Mouse (Mus musculus) heart, adult 2 months (tissue): ENCODE measurements around the gene Cdh22. TPM values are rescaled to one million over a fixed set of nuclear protein-coding genes. Genes with fewer than 3 reads are reported as not detected.

Source experiments
- DNase-seq, 2 experiments: peaks; one replicate each; pipeline ENCODE4 v3.0.0; 2021
- H3K27ac ChIP-seq: fragments of 200-600 bp; 2 replicates; pipeline ENCODE4 v1.8.1; 2022
- H3K27me3 ChIP-seq: fragments of 200-500 bp; 2 replicates; pipeline ENCODE4 v1.6.1; 2012; ENCODE audit warnings: mild to moderate bottlenecking, low read length, inconsistent platforms, mixed read lengths; ENCODE audit not compliant: control insufficient read depth, insufficient read depth
- H3K36me3 ChIP-seq: fragments of 200-500 bp; 2 replicates; pipeline ENCODE4 v1.6.1; 2012; ENCODE audit warnings: low read length, inconsistent platforms; ENCODE audit not compliant: control insufficient read depth, insufficient read depth
- H3K4me1 ChIP-seq: fragments of 200-500 bp; 2 replicates; pipeline ENCODE4 v1.6.1; 2011; ENCODE audit warnings: low read length; ENCODE audit not compliant: control insufficient read depth, insufficient read depth
- H3K4me3 ChIP-seq: fragments of 200-600 bp; 2 replicates; pipeline ENCODE4 v1.8.1; 2022
- H3K79me2 ChIP-seq: fragments of 200-500 bp; replicated peaks from 2 replicates; pipeline ENCODE4 v1.6.1; 2012; ENCODE audit warnings: mild to moderate bottlenecking, inconsistent platforms, low read length, moderate library complexity, mixed read lengths; ENCODE audit not compliant: control insufficient read depth, insufficient read depth
- H3K9ac ChIP-seq: fragments of 200-500 bp; 2 replicates; pipeline ENCODE4 v1.6.1; 2012; ENCODE audit warnings: low read depth, mild to moderate bottlenecking, control low read depth, inconsistent platforms, low read length, mixed read lengths
- CTCF ChIP-seq: fragments of 200-600 bp; IDR thresholded peaks from 2 replicates; pipeline ENCODE4 v1.8.1; 2022; ENCODE audit warnings: antibody characterized with exemption, mild to moderate bottlenecking, moderate library complexity
- EP300 ChIP-seq: fragments of 200-500 bp; IDR thresholded peaks from 2 replicates; pipeline ENCODE4 v1.6.1; 2011; ENCODE audit warnings: low read depth, low read length, control low read depth; ENCODE audit not compliant: insufficient read depth
- POLR2A ChIP-seq: fragments of 200-500 bp; IDR thresholded peaks from 2 replicates; pipeline ENCODE4 v1.6.1; 2011; ENCODE audit warnings: mild to moderate bottlenecking, low read depth, low read length, control low read depth; ENCODE audit not compliant: insufficient read depth
- WGBS: fragments of 180-500 bp; shearing (Covaris S2); methylation state at CpG from one replicate; pipeline ENCODE4 v1.1.7; 2018; 5-methylcytosine and 5-hydroxymethylcytosine counted together
- intact Hi-C: fragments of 180-260 bp; cut with DNase I; formaldehyde crosslinking; loops from one replicate; pipeline ENCODE4 v1.15.1; 2025
- polyA plus RNA-seq: library from polyadenylated mRNA; depleted of rRNA; stranded (reverse); fragments of >200 nt; gene quantifications from 2 replicates; pipeline ENCODE4 v1.2.3, GENCODE M21; 2012
- total RNA-seq, 2 experiments: library from RNA; stranded (reverse); gene quantifications; 2 replicates each; pipeline ENCODE4 v1.2.3; 2021

Gene Cdh22
- total and polyA plus RNA-seq, 3 experiments, result 0.50 to 1.0 (median 0.65) TPM

GRCm38 (mm10) chr2:165091433-165091965 lies 143.2 kb downstream of the Cdh22 start:
- intact Hi-C loops, result no loop called here
- DNase-seq, result no peak
- no peaks in the 10 kb centered on the region for H3K4me1 ChIP-seq
- H3K36me3 ChIP-seq, result no peaks in the 10 kb centered on the region
- no peaks in the 10 kb centered on the region for H3K79me2 ChIP-seq
- H3K27ac ChIP-seq, result no peak overlapping the region
- H3K4me3 ChIP-seq, result no peak overlapping the region
- no peak overlapping the region for H3K9ac ChIP-seq
- H3K27me3 ChIP-seq, result peaks cover 4% of the 10 kb centered on the region; the same call in 1 of the 2 replicates
- no peak for TF ChIP-seq EP300
- TF ChIP-seq CTCF, result no peak
- TF ChIP-seq POLR2A, result no peak
- 75% methylated on average over 8 of the region's 8 CpGs for WGBS

GRCm38 (mm10) chr2:165090650-165091049 lies 144.0 kb downstream of the Cdh22 start, which contains the start of gene 1700025C18Rik:
TSS of gene 1700025C18Rik (minus strand) at chr2:165090750.
- no peak for DNase-seq
- intact Hi-C loops, result no loop called here
- Histone ChIP-seq H3K27me3 (peaks cover 4% of the 10 kb centered on the region; the same call in 1 of the 2 replicates), H3K27ac (no peak within 1 kb of the TSS), H3K36me3 (no peaks in the 10 kb centered on the region), H3K79me2 (no peaks in the 10 kb centered on the region), H3K4me3 (no peak within 1 kb of the TSS), H3K9ac (no peak within 1 kb of the TSS), H3K4me1 (no peaks in the 10 kb centered on the region)
- TF ChIP-seq EP300 (no peak), CTCF (no peak), POLR2A (no peak)
- 66% methylated on average over 2 of the region's 2 CpGs for WGBS

- no peak for TF ChIP-seq POLR2A
- Histone ChIP-seq H3K9ac (no peak overlapping the region), H3K4me3 (no peak overlapping the region), H3K4me1 (no peaks in the 10 kb centered on the region), H3K27ac (no peak overlapping the region), H3K36me3 (no peaks in the 10 kb centered on the region), H3K79me2 (no peaks in the 10 kb centered on the region), H3K27me3 (peaks cover 4% of the 10 kb centered on the region; the same call in 1 of the 2 replicates)
- no peak for DNase-seq
- intact Hi-C loops, result no loop called here
- 16% methylated on average over 14 of the region's 14 CpGs for WGBS
Observed at GRCm38 (mm10) chr2:165089470-165089869, 145.2 kb downstream of the Cdh22 start.

GRCm38 (mm10) chr2:165086634-165087033 lies 148.0 kb downstream of the Cdh22 start:
- intact Hi-C loops, result no loop called here
- DNase-seq, result no peak
- H3K4me1 ChIP-seq, result no peaks in the 10 kb centered on the region
- no peak overlapping the region for H3K4me3 ChIP-seq
- no peak overlapping the region for H3K27ac ChIP-seq
- no peaks in the 10 kb centered on the region for H3K36me3 ChIP-seq
- WGBS, result 80% methylated on average over 4 of the region's 4 CpGs
- no peak overlapping the region for H3K9ac ChIP-seq
- no peaks in the 10 kb centered on the region for H3K79me2 ChIP-seq
- TF ChIP-seq CTCF, result no peak
- TF ChIP-seq EP300, result no peak
- TF ChIP-seq POLR2A, result no peak
- H3K27me3 ChIP-seq, result peaks cover 4% of the 10 kb centered on the region; the same call in 1 of the 2 replicates

- Histone ChIP-seq H3K27ac (no peak overlapping the region), H3K27me3 (peaks cover 5% of the 10 kb centered on the region), H3K9ac (no peak overlapping the region), H3K4me3 (no peak overlapping the region), H3K79me2 (no peaks in the 10 kb centered on the region), H3K36me3 (no peaks in the 10 kb centered on the region), H3K4me1 (no peaks in the 10 kb centered on the region)
- TF ChIP-seq EP300 (no peak), CTCF (no peak), POLR2A (no peak)
- DNase-seq, result no peak
- WGBS, result 14% methylated on average over 7 of the region's 7 CpGs
- intact Hi-C loops, result no loop called here
Observed at GRCm38 (mm10) chr2:165081257-165081656, 153.4 kb downstream of the Cdh22 start.

- no peak overlapping the region for H3K9ac ChIP-seq
- H3K4me3 ChIP-seq, result no peak overlapping the region
- H3K27ac ChIP-seq, result no peak overlapping the region
- intact Hi-C loops, result no loop called here
- H3K36me3 ChIP-seq, result no peaks in the 10 kb centered on the region
- no peaks in the 10 kb centered on the region for H3K4me1 ChIP-seq
- H3K79me2 ChIP-seq, result no peaks in the 10 kb centered on the region
- peaks cover 5% of the 10 kb centered on the region for H3K27me3 ChIP-seq
- TF ChIP-seq POLR2A, result no peak
- TF ChIP-seq CTCF, result no peak
- no peak for TF ChIP-seq EP300
- DNase-seq, result no peak
- WGBS, result 19% methylated on average over 9 of the region's 9 CpGs
Observed at GRCm38 (mm10) chr2:165080657-165081056, 154.0 kb downstream of the Cdh22 start.
